Mouse (Mus musculus) adrenal gland, adult 2 months (tissue): ENCODE measurements around the gene Cbx4. TPM values are rescaled to one million over a fixed set of nuclear protein-coding genes. Genes with fewer than 3 reads are reported as not detected.
A peak's percentile ranks its signal among the peaks of the same experiment; 100 is the strongest.

Experiments
- DNase-seq: peaks from one replicate; pipeline ENCODE4 v3.0.0; 2021
- polyA plus RNA-seq: library from polyadenylated mRNA; depleted of rRNA; stranded (reverse); fragments of >200 nt; gene quantifications from 2 replicates; pipeline ENCODE4 v1.2.3, GENCODE M21; 2012; rRNA removed
- total RNA-seq, 2 experiments: library from RNA; stranded (reverse); gene quantifications; 2 replicates each; pipeline ENCODE4 v1.2.3; 2021

The Cbx4 gene
- total and polyA plus RNA-seq, 3 experiments, result 127 to 197 (median 144) TPM

DNA sequence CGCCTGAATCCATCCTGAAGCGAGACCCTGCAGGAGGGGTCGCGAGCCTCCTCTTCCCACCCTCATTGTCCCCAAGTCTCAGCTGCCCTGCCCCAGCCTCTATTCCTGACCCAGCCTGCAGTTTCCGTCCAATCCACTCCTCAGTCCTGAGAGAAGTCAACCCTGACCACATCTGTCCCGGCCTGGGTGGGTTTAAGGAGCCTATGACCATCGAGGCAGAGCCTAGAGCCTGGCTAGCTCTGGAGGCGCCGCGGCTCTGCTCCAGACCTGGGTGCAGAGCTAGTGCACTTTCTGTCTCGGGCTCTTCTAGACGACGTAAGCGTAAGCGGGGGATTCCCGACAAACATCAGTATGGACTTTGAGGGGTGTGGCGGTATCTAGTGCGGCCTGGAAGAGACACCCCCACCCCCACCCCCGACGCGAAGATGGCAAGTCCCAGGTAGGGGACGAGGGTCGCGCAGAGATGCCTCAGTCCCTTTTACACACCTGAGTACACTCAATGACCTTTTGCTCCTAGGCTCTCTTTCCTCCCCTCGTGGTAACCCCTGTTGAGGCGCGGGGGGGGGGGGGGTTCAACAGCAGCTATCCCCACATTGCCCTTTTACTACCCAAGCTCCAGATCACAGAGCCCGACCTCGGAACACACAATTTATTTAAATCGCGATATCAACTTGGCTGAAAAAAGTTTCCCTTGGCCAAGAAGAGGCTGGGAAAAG, 44.1 kb downstream of the Cbx4 start:
- no peak for DNase-seq

GRCm38 (mm10) chr11:119041325-119041716, 44.7 kb downstream of the Cbx4 start:
- DNase-seq, result no peak

DNA sequence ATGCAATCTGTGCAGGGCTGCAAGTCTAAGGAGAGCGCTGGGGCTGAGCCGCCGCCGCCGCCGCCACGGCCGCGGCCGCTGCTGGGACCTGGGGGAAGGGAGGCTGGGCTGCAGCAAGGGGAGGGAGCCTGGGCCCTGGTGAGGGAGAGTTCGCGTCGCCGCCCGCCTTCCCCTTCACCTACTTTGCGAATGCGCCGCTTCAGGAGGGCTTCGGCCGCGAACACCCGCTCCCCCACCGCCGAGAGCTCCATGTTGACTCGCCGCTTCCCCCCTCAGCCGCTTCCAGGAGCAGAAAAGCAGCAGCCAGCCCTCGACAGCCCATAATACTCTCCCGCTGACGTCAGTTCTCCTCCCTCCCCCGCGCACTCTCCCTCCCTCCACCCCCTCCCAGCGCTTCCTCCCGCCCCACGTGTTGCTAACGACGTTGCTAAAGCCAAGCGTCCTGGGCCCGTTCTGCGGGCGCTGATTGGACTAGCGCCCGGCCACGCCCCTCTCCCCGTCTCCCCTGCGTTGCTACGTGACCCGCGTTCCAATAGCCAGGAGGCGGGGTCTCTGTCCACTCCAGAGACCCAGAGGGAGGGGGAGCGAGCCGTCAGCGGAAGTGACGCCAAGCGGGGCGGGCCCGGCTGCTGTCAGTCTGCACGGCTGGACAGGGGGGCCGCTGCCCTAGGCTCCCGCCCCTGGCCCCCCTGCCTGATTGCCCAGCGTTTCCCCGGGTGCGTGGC, 45.3 kb downstream of the Cbx4 start, which contains the start of gene Cbx8:
TSS of gene Cbx8 (minus strand) at position 370 of the 725 bp plus-strand sequence.
- DNase-seq, result peak; percentile 100

DNA sequence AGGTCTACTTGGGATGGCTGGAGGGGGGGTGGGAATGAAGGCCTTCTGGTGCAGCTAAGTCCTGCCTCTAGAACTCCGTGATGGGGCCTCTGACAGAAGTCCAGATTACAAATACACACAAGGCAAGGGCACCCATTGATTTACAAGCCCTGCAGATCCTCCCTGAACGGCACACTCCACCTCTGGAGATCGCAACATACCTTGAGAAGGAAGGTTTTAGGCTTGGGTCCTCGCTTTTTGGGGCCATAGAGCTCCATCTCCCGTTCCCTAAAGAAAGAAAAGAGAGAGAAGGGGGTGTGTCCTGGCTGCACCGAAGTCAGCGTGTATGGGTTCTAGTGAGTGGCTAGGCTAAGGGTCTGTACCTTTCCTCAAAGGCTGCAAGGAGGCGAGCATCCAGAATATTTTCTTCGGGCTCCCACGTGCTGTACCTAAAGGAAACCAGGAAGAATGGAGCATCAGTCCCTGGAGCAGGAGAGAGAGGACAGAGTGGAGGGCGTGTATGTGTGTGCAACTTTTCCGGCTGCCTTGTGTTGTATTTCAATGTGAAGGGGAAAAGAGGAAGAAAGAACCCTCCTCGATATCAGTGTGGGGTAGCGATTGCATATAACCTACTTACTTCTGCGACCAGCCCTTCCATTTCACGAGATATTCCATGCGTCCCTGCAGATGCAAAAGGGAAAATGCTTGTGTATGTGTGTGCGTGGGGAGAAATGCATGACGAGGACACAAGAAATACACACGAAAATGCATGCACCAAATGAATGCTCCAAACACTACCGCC, 46.1 kb downstream of the Cbx4 start:
- DNase-seq, result no peak

DNA sequence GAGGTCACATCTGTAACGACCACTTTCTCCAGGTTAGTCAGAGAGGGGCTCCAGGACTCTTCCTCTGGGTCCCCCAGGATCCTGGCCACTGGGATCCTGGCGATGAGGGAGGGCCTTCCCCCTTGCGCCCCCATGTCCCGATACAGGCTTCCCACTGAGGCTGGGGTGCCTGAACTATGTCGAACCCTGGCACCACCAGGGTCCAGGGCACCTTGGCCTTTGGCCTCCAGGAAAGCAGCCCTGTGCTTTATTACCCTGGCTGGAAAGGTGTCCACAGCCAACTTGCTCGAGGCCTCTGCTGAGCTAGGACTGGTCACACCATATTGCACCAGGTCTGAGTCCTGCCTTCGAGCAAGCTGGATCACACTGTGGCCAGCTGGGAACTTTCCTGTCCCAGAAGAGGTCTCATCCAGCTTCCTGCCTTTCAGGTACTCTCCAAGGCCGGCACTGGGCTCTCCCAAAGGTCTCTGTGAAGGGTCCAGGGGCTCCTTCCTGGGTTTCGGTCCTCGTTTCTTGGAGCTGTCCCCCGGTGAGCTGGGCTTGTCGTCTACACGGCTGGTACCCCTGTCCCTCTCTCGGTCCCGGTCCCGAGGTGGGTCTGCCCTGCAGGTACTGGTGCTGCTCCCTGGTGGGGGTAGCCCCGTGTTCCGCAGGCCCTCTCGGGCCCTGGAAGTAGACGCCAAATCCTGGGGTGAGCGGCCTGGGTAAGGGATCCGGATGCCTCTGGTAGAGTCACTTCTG, 47.1 kb downstream of the Cbx4 start:
- no peak for DNase-seq

DNA sequence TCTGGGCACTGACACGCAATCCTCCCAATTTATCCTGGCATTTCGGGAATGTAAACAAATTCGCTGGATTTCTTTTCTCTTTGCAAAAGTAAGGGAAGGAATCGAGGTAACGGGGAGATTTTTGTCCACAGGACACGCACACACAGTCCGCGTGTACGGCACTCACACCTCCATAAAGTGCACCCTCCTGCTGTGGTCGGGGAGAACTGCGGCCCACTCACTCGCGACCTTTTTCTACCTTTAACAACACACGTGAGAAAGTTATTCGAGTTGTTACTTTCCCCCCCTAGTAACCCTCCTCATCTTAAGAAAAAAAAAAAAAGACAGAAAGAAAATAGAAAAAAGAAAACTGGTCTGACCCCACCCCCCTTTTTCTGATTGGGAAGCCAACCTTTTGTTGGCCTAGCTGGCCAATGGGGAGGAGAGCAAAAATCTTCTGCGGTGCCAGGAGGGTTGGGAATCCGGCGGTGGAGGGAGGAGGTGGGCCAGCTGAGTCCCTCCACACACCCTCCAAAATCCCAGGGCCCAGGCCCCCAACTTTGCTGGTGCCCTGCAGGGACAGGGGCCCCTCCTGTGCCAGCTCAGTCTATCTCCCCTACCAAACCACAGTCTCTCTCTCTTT, 48.1 kb downstream of the Cbx4 start:
- DNase-seq, result no peak

DNA sequence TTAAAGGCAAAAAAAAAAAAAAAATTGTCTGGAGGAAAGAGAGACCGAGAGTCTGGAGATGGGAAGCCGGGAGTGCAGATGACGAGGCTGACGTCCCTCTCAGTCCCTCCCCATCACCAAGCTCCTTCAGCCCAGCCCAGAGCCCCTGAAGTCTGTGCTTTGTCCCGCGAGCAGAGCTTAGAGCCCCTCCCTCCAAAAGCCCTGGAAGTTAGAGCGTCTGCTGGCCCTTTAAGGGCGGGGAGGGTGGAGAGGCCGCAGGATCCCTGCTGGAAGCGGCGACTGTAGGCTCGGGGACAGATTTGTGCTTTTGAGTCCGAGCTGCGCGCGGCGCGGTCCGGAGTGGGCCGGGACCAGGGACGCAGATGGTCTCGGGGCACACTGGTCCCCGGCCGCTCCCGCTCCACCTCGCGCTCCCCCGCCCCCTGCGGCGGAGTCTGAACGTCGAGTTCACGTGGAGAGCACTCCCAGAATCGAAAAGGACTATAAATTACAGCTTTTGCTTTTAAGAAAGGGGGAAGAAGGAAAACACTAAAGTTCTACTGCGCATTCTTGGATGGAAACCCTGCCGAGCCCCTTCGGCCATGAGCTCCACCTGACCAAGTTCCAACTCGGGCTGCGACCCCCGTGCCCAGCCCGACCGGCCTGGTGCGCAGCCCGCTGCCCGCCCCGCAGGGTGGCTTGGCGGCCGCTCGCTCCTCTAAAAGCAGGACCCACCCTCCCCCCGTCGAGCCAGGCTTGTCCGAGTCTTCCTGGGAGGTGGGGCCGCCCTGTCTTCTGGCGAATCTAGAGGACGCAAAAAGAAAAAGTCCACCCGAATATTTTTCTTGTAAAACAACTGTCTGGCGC, 48.9 kb downstream of the Cbx4 start:
- DNase-seq, result peak; percentile 60

DNA sequence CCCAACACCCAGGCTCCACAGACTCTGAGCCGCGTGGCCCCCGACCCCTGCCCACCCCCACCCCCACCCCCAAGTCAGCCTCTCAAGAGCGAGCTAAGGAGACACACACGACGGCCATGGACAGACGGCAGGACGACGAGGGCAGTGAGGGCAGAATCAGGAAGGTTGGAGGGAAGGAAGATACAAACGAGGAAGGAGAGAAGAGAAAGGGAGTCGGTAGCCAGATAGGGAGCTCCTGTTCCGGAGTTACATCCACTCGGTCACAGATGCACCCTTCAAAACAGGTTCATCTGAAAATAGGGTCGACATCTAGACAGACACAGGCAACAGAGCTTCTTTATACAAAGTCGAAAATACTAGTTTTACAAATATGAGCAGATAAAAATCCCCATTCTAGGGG, 49.6 kb downstream of the Cbx4 start:
- peak; percentile 4 for DNase-seq

DNA sequence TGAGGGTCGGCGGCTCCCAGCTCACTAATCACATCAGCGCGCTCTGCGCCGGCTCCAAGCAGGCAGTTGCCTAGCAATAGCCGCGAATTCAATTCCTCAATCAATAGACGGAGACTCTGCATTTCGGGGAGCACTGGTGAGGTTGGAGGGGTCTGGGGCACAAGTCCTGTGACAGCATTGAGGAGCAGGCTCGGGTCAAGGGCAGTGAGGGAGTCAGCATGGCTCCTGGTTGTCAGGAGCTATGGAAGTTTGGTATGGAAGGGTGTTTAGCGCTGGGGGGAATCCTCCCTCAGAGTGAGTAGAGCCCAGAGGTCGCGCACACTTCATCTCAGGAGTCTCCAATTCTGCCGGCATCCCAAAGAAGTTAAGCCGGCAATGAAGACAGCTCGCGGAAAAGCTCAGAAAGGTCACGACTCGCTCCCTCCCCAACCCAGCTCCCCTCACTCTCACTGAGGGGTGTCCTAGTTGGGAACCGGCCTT, 50.3 kb downstream of the Cbx4 start:
- DNase-seq, result peak; percentile 7

DNA sequence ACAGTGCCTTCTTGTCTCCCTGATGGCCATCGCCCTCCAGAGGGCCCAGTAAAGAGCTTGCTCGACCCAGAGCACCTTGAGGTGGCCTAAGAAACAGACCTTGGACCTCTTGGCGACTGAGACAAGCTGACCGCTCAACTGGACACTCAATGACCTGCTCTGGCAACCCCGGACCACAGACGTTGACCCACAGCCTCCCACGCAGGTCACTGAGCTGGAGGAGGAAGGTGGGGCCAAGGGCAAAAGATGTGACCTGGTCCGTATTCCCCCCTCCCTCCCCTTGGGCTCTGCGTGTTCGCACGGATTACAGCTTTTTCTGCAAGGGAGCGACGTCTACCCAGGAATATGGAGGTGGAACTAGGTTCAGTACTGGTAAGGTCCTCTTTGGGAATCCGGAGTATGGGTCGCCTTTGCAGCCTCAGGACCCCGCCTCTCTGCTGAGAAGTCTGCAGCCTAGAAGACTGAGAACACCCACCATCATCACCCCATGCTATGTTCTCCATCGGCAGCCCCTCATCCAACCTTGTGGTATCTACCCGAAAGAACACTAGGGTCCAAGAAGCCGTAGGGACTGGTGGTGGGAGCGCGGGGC, 50.8 kb downstream of the Cbx4 start:
- DNase-seq, result no peak

GRCm38 (mm10) chr11:119034635-119035034, 51.4 kb downstream of the Cbx4 start:
- DNase-seq, result no peak

DNA sequence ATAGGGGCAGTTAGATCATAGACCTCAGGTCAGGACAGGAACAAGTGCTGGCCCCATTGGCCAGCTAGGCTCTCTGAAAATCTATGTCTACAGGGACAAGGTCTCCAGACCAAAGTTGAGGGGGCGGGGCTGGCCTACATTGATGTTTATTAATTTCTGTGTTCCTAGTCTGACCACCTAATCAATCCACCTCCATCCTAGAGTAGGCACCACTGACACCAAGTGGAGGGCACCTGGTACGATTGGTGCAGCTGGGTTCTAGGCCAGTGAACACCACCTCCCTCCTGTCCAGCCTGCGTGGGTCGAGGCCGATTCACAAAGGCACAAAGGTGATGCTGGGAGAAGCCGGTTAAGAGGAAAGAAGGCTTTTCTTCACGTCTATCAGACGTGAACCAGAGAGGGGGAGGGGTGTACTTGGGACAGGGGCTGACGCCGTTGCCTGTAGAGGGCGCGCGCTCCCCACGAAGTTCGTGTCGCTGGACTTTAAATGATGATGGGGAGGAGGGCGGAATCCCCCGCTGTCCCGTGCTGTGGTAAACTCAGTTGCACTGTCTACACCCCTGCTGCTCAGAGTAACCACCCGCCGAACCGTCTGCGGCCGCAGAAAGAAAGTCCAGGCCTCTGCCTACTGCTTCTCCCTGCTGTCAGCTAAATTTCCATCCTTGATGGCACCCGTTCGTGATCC, 52.0 kb downstream of the Cbx4 start:
- DNase-seq, result peak; percentile 89

Other genes starting within 250 kb of the Cbx4 start
- gene Rbfox3, start 174.6 kb downstream of the Cbx4 start, total RNA-seq, result 1 to 10 TPM; 4.2 to 7.8 TPM
- 3.3 TPM in 2 replicates for gene Rbfox3, start 174.6 kb downstream of the Cbx4 start, polyA plus RNA-seq
- not detected for gene Enpp7, start 98.0 kb downstream of the Cbx4 start, total RNA-seq
- gene Enpp7, start 98.0 kb downstream of the Cbx4 start, polyA plus RNA-seq, result not detected in 2 replicates
- gene Cbx2, start 63.3 kb downstream of the Cbx4 start, total RNA-seq, result 1 to 10 TPM; 5.1 to 5.3 TPM
- gene Cbx2, start 63.3 kb downstream of the Cbx4 start, polyA plus RNA-seq, result 2.7 and 2.9 TPM in 2 replicates
- 10 to 100 TPM; 16.3 to 22.9 TPM for gene Cbx8, start 45.3 kb downstream of the Cbx4 start, total RNA-seq
- gene Cbx8, start 45.3 kb downstream of the Cbx4 start, polyA plus RNA-seq, result 11.3 and 12.2 TPM in 2 replicates
- gene Tbc1d16, start 142.3 kb upstream of the Cbx4 start, total RNA-seq, result 10 to 100 TPM; 12.8 to 24.5 TPM
- 6.2 and 7.3 TPM in 2 replicates for gene Tbc1d16, start 142.3 kb upstream of the Cbx4 start, polyA plus RNA-seq
- under 1 TPM; 0.26 to 0.83 TPM for gene Ccdc40, start 142.4 kb upstream of the Cbx4 start, total RNA-seq
- 0.34 and 1.1 TPM in 2 replicates for gene Ccdc40, start 142.4 kb upstream of the Cbx4 start, polyA plus RNA-seq
- 100 to 1,000 TPM; 119 to 123 TPM for gene Gaa, start 181.7 kb upstream of the Cbx4 start, total RNA-seq
- 363 and 377 TPM in 2 replicates for gene Gaa, start 181.7 kb upstream of the Cbx4 start, polyA plus RNA-seq
- gene Eif4a3, start 213.9 kb upstream of the Cbx4 start, total RNA-seq, result 100 to 1,000 TPM; 117 to 126 TPM
- gene Eif4a3, start 213.9 kb upstream of the Cbx4 start, polyA plus RNA-seq, result 38.7 and 44.4 TPM in 2 replicates
- gene Card14, start 221.5 kb upstream of the Cbx4 start, total RNA-seq, result 1 to 10 TPM in 1 of 2 experiments, not detected in 1; 1.0 TPM
- gene Card14, start 221.5 kb upstream of the Cbx4 start, polyA plus RNA-seq, result 0.55 and 1.3 TPM in 2 replicates